Mouse (Mus musculus) heart, postnatal 0 days (tissue): ENCODE measurements around the gene Wdr19.

Experiments
- CTCF ChIP-seq: IDR thresholded peaks from 2 replicates; pipeline ENCODE4 v1.5.1; 2016; ENCODE audit warnings: antibody characterized with exemption, control low read depth, low read depth
- EP300 ChIP-seq: IDR thresholded peaks from 2 replicates; pipeline ENCODE4 v1.6.1; 2016; ENCODE audit warnings: antibody characterized with exemption, low read depth

- TF ChIP-seq CTCF (no peak), EP300 (no peak)
Measured at GRCm38 (mm10) chr5:65308208-65308607, 108.7 kb downstream of the Wdr19 start.
